Mouse (Mus musculus) limb, embryonic 11.5 days (tissue): ENCODE results near the gene Adgrv1. TPM values are rescaled to one million over a fixed set of nuclear protein-coding genes. Genes with fewer than 3 reads are reported as not detected.

Experiments used
- ATAC-seq: fragments of 200-750 bp; cut with Nextera tagmentation; 2 replicates; pipeline ENCODE4 v1.8.0; 2017; ENCODE audit warnings: low read depth; ENCODE audit not compliant: insufficient number of reproducible peaks, low FRiP score, low TSS enrichment
- DNase-seq: peaks from one replicate; pipeline ENCODE4 v3.0.0-alpha.2; 2015; ENCODE audit warnings: low spot score
- H3K27ac ChIP-seq: fragments of 300-500 bp; sonication (generic); replicated peaks from 2 replicates; pipeline ENCODE4 v1.5.1; 2014; ENCODE audit warnings: low read depth, mild to moderate bottlenecking, low read length
- H3K27me3 ChIP-seq: fragments of 300-500 bp; sonication (generic); 2 replicates; pipeline ENCODE4 v1.6.1; 2014; ENCODE audit warnings: mild to moderate bottlenecking, low read length, mixed read lengths; ENCODE audit not compliant: control insufficient read depth, insufficient read depth
- H3K36me3 ChIP-seq: fragments of 300-500 bp; sonication (generic); 2 replicates; pipeline ENCODE4 v1.6.1; 2014; ENCODE audit warnings: mild to moderate bottlenecking, low read length, moderate library complexity, mixed read lengths; ENCODE audit not compliant: control insufficient read depth, insufficient read depth
- H3K4me1 ChIP-seq: fragments of 300-500 bp; sonication (generic); 2 replicates; pipeline ENCODE4 v1.6.1; 2014; ENCODE audit warnings: low read length, mixed read lengths; ENCODE audit not compliant: control insufficient read depth, insufficient read depth
- H3K4me2 ChIP-seq: fragments of 300-500 bp; sonication (generic); 2 replicates; pipeline ENCODE4 v1.6.1; 2014; ENCODE audit warnings: low read depth, mild to moderate bottlenecking, moderate library complexity; ENCODE audit not compliant: severe bottlenecking
- H3K4me3 ChIP-seq: fragments of 300-500 bp; sonication (generic); 2 replicates; pipeline ENCODE4 v1.5.1; 2014; ENCODE audit warnings: low read depth, low read length
- H3K9ac ChIP-seq: fragments of 300-500 bp; sonication (generic); 2 replicates; pipeline ENCODE4 v1.6.1; 2014; ENCODE audit warnings: mild to moderate bottlenecking, low read length
- H3K9me3 ChIP-seq: fragments of 300-500 bp; sonication (generic); 2 replicates; pipeline ENCODE4 v1.6.1; 2016; ENCODE audit warnings: low read length; ENCODE audit not compliant: control insufficient read depth
- WGBS: fragments of 180-500 bp; shearing (Covaris S2); extraction: QIAGEN DNeasy Blood & Tissue Kit; methylation state at CpG from one replicate; pipeline ENCODE4 v1.1.7; 2014; 5-methylcytosine and 5-hydroxymethylcytosine counted together
- polyA plus RNA-seq: library from polyadenylated mRNA; unstranded; fragments of >200 nt; fragmentation: Nextera tagmentation; extraction: Ambion mirVana; gene quantifications from 2 replicates; pipeline ENCODE4 v1.2.1, GENCODE M21; 2014

Gene Adgrv1
- polyA plus RNA-seq, 1 experiment from 2014 or later: 1.7 TPM

- Histone ChIP-seq H3K27me3 (no peaks in the 10 kb centered on the region), H3K9ac (no peak overlapping the region), H3K27ac (no peak overlapping the region), H3K36me3 (no peaks in the 10 kb centered on the region), H3K9me3 (no peaks in the 10 kb centered on the region), H3K4me1 (no peaks in the 10 kb centered on the region), H3K4me2 (no peak overlapping the region), H3K4me3 (no peak overlapping the region)
- 68% methylated on average over 11 of the region's 11 CpGs for WGBS
- DNase-seq (no peak), ATAC-seq (no peak)
Observed at GRCm38 (mm10) chr13:81136652-81137422, 496.1 kb downstream of the Adgrv1 start.

- DNase-seq (no peak), ATAC-seq (0 out of 2 replicates have a peak, but pooled peaks have one; percentile 22)
- H3K27ac ChIP-seq: no peak overlapping the region
- 66% methylated on average over 10 of the region's 10 CpGs for WGBS
- H3K4me3 ChIP-seq: no peak overlapping the region
- H3K4me2 ChIP-seq: no peak overlapping the region
- H3K36me3 ChIP-seq: no peaks in the 10 kb centered on the region
- no peaks in the 10 kb centered on the region for H3K9me3 ChIP-seq
- no peaks in the 10 kb centered on the region for H3K4me1 ChIP-seq
- H3K27me3 ChIP-seq: no peaks in the 10 kb centered on the region
- H3K9ac ChIP-seq: no peak overlapping the region
Observed at GRCm38 (mm10) chr13:81135953-81136352, 497.0 kb downstream of the Adgrv1 start.

GRCm38 (mm10) chr13:81134412-81134811, 498.5 kb downstream of the Adgrv1 start:
- Histone ChIP-seq H3K4me1 (no peaks in the 10 kb centered on the region), H3K27ac (no peak overlapping the region), H3K9ac (no peak overlapping the region), H3K36me3 (no peaks in the 10 kb centered on the region), H3K4me3 (no peak overlapping the region), H3K9me3 (no peaks in the 10 kb centered on the region), H3K4me2 (no peak overlapping the region), H3K27me3 (no peaks in the 10 kb centered on the region)
- ATAC-seq: no peak
- no peak for DNase-seq

- H3K27me3 ChIP-seq: no peaks in the 10 kb centered on the region
- H3K4me1 ChIP-seq: no peaks in the 10 kb centered on the region
- H3K27ac ChIP-seq: no peak overlapping the region
- H3K4me3 ChIP-seq: no peak overlapping the region
- DNase-seq (no peak), ATAC-seq (no peak)
- H3K9me3 ChIP-seq: no peaks in the 10 kb centered on the region
- no peak overlapping the region for H3K9ac ChIP-seq
- WGBS: 81% methylated on average over 4 of the region's 4 CpGs
- H3K36me3 ChIP-seq: no peaks in the 10 kb centered on the region
- H3K4me2 ChIP-seq: no peak overlapping the region
Observed at GRCm38 (mm10) chr13:81133336-81133735, 499.6 kb downstream of the Adgrv1 start.

- no peak overlapping the region for H3K4me2 ChIP-seq
- H3K4me3 ChIP-seq: no peak overlapping the region
- WGBS: 66% methylated on average over 5 of the region's 5 CpGs
- no peaks in the 10 kb centered on the region for H3K36me3 ChIP-seq
- H3K9me3 ChIP-seq: no peaks in the 10 kb centered on the region
- no peak for ATAC-seq
- peak; percentile 17 for DNase-seq
- no peaks in the 10 kb centered on the region for H3K4me1 ChIP-seq
- no peaks in the 10 kb centered on the region for H3K27me3 ChIP-seq
- H3K27ac ChIP-seq: no peak overlapping the region
- H3K9ac ChIP-seq: no peak overlapping the region
Observed at GRCm38 (mm10) chr13:81132691-81133090, 500.3 kb downstream of the Adgrv1 start.

GRCm38 (mm10) chr13:81131860-81132259, 501.1 kb downstream of the Adgrv1 start:
- H3K27me3 ChIP-seq: no peaks in the 10 kb centered on the region
- H3K4me3 ChIP-seq: no peak overlapping the region
- peak; percentile 11 for DNase-seq
- H3K9me3 ChIP-seq: no peaks in the 10 kb centered on the region
- H3K4me2 ChIP-seq: no peak overlapping the region
- no peak for ATAC-seq
- H3K27ac ChIP-seq: no peak overlapping the region
- no peaks in the 10 kb centered on the region for H3K36me3 ChIP-seq
- no peak overlapping the region for H3K9ac ChIP-seq
- WGBS: 63% methylated on average over 6 of the region's 6 CpGs
- no peaks in the 10 kb centered on the region for H3K4me1 ChIP-seq

- no peak overlapping the region for H3K4me3 ChIP-seq
- no peaks in the 10 kb centered on the region for H3K27me3 ChIP-seq
- H3K4me2 ChIP-seq: no peak overlapping the region
- H3K4me1 ChIP-seq: no peaks in the 10 kb centered on the region
- 77% methylated on average over 4 of the region's 4 CpGs for WGBS
- no peak overlapping the region for H3K9ac ChIP-seq
- DNase-seq (peak; percentile 13), ATAC-seq (no peak)
- H3K27ac ChIP-seq: no peak overlapping the region
- no peaks in the 10 kb centered on the region for H3K36me3 ChIP-seq
- H3K9me3 ChIP-seq: no peaks in the 10 kb centered on the region
Observed at GRCm38 (mm10) chr13:81130742-81131524, 502.0 kb downstream of the Adgrv1 start.

GRCm38 (mm10) chr13:81125846-81126245, 507.1 kb downstream of the Adgrv1 start:
- 84% methylated on average over 4 of the region's 4 CpGs for WGBS
- Histone ChIP-seq H3K27ac (no peak overlapping the region), H3K9me3 (no peaks in the 10 kb centered on the region), H3K4me1 (no peaks in the 10 kb centered on the region), H3K9ac (no peak overlapping the region), H3K27me3 (no peaks in the 10 kb centered on the region), H3K4me3 (no peak overlapping the region), H3K36me3 (no peaks in the 10 kb centered on the region), H3K4me2 (no peak overlapping the region)
- no peak for DNase-seq
- ATAC-seq: no peak
